Mouse (Mus musculus): ENCODE measurements around the gene Nr4a3.

DNA sequence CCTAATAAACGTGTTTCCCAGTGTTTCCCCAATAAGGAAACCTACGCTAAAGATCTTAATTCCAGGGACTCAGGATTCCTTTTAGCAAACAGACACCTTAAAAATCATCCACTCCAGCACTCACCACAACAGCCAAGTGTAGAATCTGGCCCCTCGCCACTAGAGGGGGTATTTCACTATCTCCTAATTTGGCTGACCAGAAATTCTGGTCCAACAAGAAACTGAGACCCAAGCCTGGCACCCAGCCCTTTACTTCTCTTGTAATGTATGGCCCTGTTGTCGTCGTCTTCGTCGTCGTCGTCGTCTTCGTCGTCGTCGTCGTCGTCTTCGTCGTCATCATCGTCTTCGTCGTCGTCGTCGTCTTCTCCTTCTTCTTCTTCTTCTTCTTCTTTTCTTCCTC, 15.3 kb upstream of the Nr4a3 start:
- TF ChIP-seq POLR2A (IDR thresholded peaks at IDR 0.05; ENCODE audit: insufficient read depth, low read length) (no peak), CTCF (IDR thresholded peaks at IDR 0.05; ENCODE audit: low read depth, low read length) (no peak)
